Mouse (Mus musculus) T-cell, adult 66 days (primary cell): ENCODE measurements around the gene Id3. TPM values are rescaled to one million over a fixed set of nuclear protein-coding genes. Genes with fewer than 3 reads are reported as not detected.

Source experiments
- total RNA-seq, 2 experiments: library from RNA; stranded (reverse); gene quantifications; 3 replicates in 1 of 2; 4 replicates in 1 of 2; pipeline ENCODE4 v1.2.4; 2023

Gene Id3
- total RNA-seq, result 10 to 100 TPM; 25.7 to 30.0 TPM

GRCm38 (mm10) chr4:136143193-136143976 lies at the start of gene Id3:
Gene Id3 (plus strand): TSS chr4:136143497.

GRCm38 (mm10) chr4:136172011-136172541 lies 28.8 kb downstream of the Id3 start, which contains the start of gene E2f2:
Gene E2f2 (plus strand): TSS chr4:136172394.

Other genes with a start within 250 kb of the Id3 start
- 10 to 100 TPM; 18.9 to 21.8 TPM for gene Cnr2, start 248.1 kb upstream of the Id3 start, total RNA-seq
- gene Fuca1, start 222.8 kb upstream of the Id3 start, total RNA-seq, result 10 to 100 TPM; 50.6 to 58.6 TPM
- gene Hmgcl, start 197.0 kb upstream of the Id3 start, total RNA-seq, result 10 to 100 TPM; 28.3 to 30.3 TPM
- 1 to 10 TPM; 6.4 to 7.6 TPM for gene Gale, start 179.8 kb upstream of the Id3 start, total RNA-seq
- gene Lypla2, start 170.9 kb upstream of the Id3 start, total RNA-seq, result 100 to 1,000 TPM; 129 to 132 TPM
- gene Pithd1, start 156.2 kb upstream of the Id3 start, total RNA-seq, result 10 to 100 TPM; 30.9 to 33.6 TPM
- 10 to 100 TPM; 42.8 to 44.5 TPM for gene Eloa, start 121.7 kb upstream of the Id3 start, total RNA-seq
- gene Rpl11, start 90.1 kb upstream of the Id3 start, total RNA-seq, result 1,000 to 10,000 TPM; 1,013 to 1,078 TPM
- 10 to 100 TPM; 14.7 to 15.6 TPM for gene E2f2, start 28.9 kb downstream of the Id3 start, total RNA-seq
- gene Asap3, start 62.9 kb downstream of the Id3 start, total RNA-seq, result under 1 TPM in 1 of 2 experiments, not detected in 1; 0.20 TPM
- 1 to 10 TPM; 1.1 to 1.3 TPM for gene Tcea3, start 104.2 kb downstream of the Id3 start, total RNA-seq
- 1 to 10 TPM; 8.7 to 9.4 TPM for gene Zfp46, start 141.2 kb downstream of the Id3 start, total RNA-seq
- 100 to 1,000 TPM; 118 to 126 TPM for gene Hnrnpr, start 167.4 kb downstream of the Id3 start, total RNA-seq